ENCODE assay signal across 22 mouse cellular contexts in the genomic region with DNA sequence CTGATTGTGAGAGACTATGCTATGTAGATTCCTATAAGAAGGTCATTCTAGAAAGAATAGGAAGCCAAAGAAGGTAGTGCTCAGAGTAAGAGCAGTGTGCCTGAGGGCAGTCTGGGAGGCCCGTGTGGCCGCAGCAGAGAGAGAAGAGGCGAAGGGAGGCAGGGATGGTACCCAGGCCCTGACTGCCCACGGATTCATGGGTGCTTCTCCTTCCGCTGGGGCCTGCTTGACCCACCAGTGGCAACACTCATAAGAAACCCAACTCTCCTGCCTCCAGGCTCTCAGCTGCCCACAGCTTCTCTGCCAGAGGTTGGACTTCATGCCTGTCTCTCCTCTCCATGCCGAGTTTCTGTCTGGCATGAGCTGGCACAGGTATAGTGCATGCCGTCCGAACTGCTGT.
DNase-seq lines count a peak whose midpoint lies in the region; ATAC-seq and TF ChIP-seq lines count a peak whose summit lies in the region.
"Had no signal": no experiment of that assay in that cellular context is flagged by ENCODE, and none has a peak within 500 bp of the region (broad histone marks: within the 10 kb centered on the region; RNA-seq: fewer than 3 reads in every experiment).

No protein-coding gene starts in this region.

- no peaks in the 10 kb centered on the region for H3K27me3 ChIP-seq in heart, embryonic 10.5 days (ENCODE audit: insufficient read depth, poor library complexity, severe bottlenecking)
- H3K27me3 ChIP-seq in liver, postnatal 0 days (ENCODE audit: insufficient read depth, low read length): no peaks in the 10 kb centered on the region
- no peaks in the 10 kb centered on the region for H3K27me3 ChIP-seq in liver, embryonic 11.5 days (replicated peaks; ENCODE audit: control insufficient read depth, insufficient read depth, low read length)
- H3K27me3 ChIP-seq: embryonic facial prominence, embryonic 12.5 days; forebrain, embryonic 15.5 days had no signal

- no peaks in the 10 kb centered on the region for H3K4me1 ChIP-seq in heart, embryonic 10.5 days
- no peaks in the 10 kb centered on the region for H3K4me1 ChIP-seq in liver, postnatal 0 days (ENCODE audit: insufficient read depth)
- H3K4me1 ChIP-seq in liver, embryonic 11.5 days (replicated peaks; ENCODE audit: control insufficient read depth, insufficient read depth, low read length): no peaks in the 10 kb centered on the region
- H3K4me1 ChIP-seq: embryonic facial prominence, embryonic 10.5 days; forebrain, embryonic 13.5 days; forebrain, embryonic 15.5 days had no signal

- ATAC-seq in liver, postnatal 0 days: no peak
- no peak for ATAC-seq in liver, embryonic 11.5 days (replicated peaks; ENCODE audit: low FRiP score)
- ATAC-seq: activated CD4-positive, CD25-positive, alpha-beta regulatory T cell, adult 4 months; forebrain, embryonic 13.5 days; forebrain, embryonic 15.5 days; Patski had no signal

- H3K4me2 ChIP-seq in liver, postnatal 0 days (ENCODE audit: low read depth, low read length): no peak overlapping the region
- no peak overlapping the region for H3K4me2 ChIP-seq in liver, embryonic 11.5 days
- H3K4me2 ChIP-seq: embryonic facial prominence, embryonic 12.5 days; forebrain, embryonic 13.5 days; forebrain, embryonic 15.5 days had no signal

- peak; percentile 70 for DNase-seq in heart, embryonic 10.5 days (ENCODE audit: low spot score)
- DNase-seq in heart, adult 9 months (ENCODE audit: low spot score in 2 of 2): no peak
- DNase-seq in liver, postnatal 0 days: peak; percentile 11
- no peak for DNase-seq in liver, embryonic 11.5 days (ENCODE audit: low spot score)
- DNase-seq in urinary bladder, adult 2 months (ENCODE audit: low spot score): peak; percentile 9
- DNase-seq in urinary bladder, postnatal 25 days (ENCODE audit: low spot score): no peak
- no peak for DNase-seq in left cerebral cortex, adult 11 months (ENCODE audit: low spot score)
- DNase-seq: adrenal gland, adult 8-10 months; adrenal gland, postnatal 14 days; adrenal gland, postnatal 36 days; cerebellum, adult 11-12 months; cerebellum, adult 2 months; cerebellum, adult 9-10 months; cerebellum, postnatal 10 days; cerebellum, postnatal 25 days had no signal

- no peak overlapping the region for H3K9ac ChIP-seq in liver, postnatal 0 days (replicated peaks)
- H3K9ac ChIP-seq in liver, embryonic 11.5 days (ENCODE audit: low read depth, low read length): no peak overlapping the region
- H3K9ac ChIP-seq: embryonic facial prominence, embryonic 12.5 days; forebrain, embryonic 13.5 days; forebrain, embryonic 15.5 days had no signal

- no peaks in the 10 kb centered on the region for H3K36me3 ChIP-seq in heart, embryonic 10.5 days
- H3K36me3 ChIP-seq in liver, postnatal 0 days (replicated peaks; ENCODE audit: insufficient read depth, low read length): no peaks in the 10 kb centered on the region
- H3K36me3 ChIP-seq in liver, embryonic 11.5 days (ENCODE audit: control insufficient read depth, insufficient read depth, low read length): no peaks in the 10 kb centered on the region
- H3K36me3 ChIP-seq: embryonic facial prominence, embryonic 10.5 days; embryonic facial prominence, embryonic 12.5 days; forebrain, embryonic 15.5 days; G1E had no signal

- no peak for TF ChIP-seq CTCF in liver, postnatal 0 days (IDR thresholded peaks at IDR 0.05; ENCODE audit: low read depth)

- H3K27ac ChIP-seq in heart, embryonic 10.5 days: no peak overlapping the region
- H3K27ac ChIP-seq in liver, postnatal 0 days (ENCODE audit: low read depth): no peak overlapping the region
- H3K27ac ChIP-seq in liver, embryonic 11.5 days (ENCODE audit: low read depth, low read length): no peak overlapping the region
- H3K27ac ChIP-seq: embryonic facial prominence, embryonic 10.5 days; embryonic facial prominence, embryonic 12.5 days; forebrain, embryonic 13.5 days; forebrain, embryonic 15.5 days had no signal

- H3K4me3 ChIP-seq in heart, embryonic 10.5 days: no peak overlapping the region
- H3K4me3 ChIP-seq in liver, postnatal 0 days (ENCODE audit: low read depth, low read length): no peak overlapping the region
- no peak overlapping the region for H3K4me3 ChIP-seq in liver, embryonic 11.5 days (ENCODE audit: low read depth, low read length)
- H3K4me3 ChIP-seq: embryonic facial prominence, embryonic 10.5 days; embryonic facial prominence, embryonic 12.5 days; forebrain, embryonic 13.5 days; forebrain, embryonic 15.5 days had no signal

- no peaks in the 10 kb centered on the region for H3K9me3 ChIP-seq in heart, embryonic 10.5 days
- H3K9me3 ChIP-seq in liver, postnatal 0 days (ENCODE audit: low read length): no peaks in the 10 kb centered on the region
- no peaks in the 10 kb centered on the region for H3K9me3 ChIP-seq in liver, embryonic 11.5 days (ENCODE audit: control insufficient read depth, low read length)
- H3K9me3 ChIP-seq: embryonic facial prominence, embryonic 10.5 days; embryonic facial prominence, embryonic 12.5 days; forebrain, embryonic 13.5 days; forebrain, embryonic 15.5 days; G1E had no signal

- TF ChIP-seq EP300 in liver, postnatal 0 days (IDR thresholded peaks at IDR 0.05; ENCODE audit: low read depth): no peak

- WGBS in heart, embryonic 10.5 days: 85% methylated on average over 8 of the region's 8 CpGs
- WGBS in liver, postnatal 0 days (ENCODE audit: insufficient replicate concordance): 85% methylated on average over 8 of the region's 8 CpGs
- WGBS in liver, embryonic 11.5 days: 86% methylated on average over 8 of the region's 8 CpGs

Comparison
In these comparisons a context has a peak if more than half of its experiments do, and no peak if none do; other contexts are left out.
1. DNase-seq: peak in heart, embryonic 10.5 days (single experiment), liver, postnatal 0 days (single experiment) and urinary bladder, adult 2 months (single experiment); none in heart, adult 9 months (0 of 2), liver, embryonic 11.5 days (single experiment), urinary bladder, postnatal 25 days (single experiment) and left cerebral cortex, adult 11 months (single experiment).